Mouse (Mus musculus): ENCODE results near the gene Gimap9. TPM values are rescaled to one million over a fixed set of nuclear protein-coding genes. Genes with fewer than 3 reads are reported as not detected.
"Not testable (repeated sequence)": the region's sequence is repeated elsewhere in the genome, so short reads cannot be mapped to it uniquely, and the experiment has no call there.

Gene Gimap9
- total RNA-seq, 2 experiments from 2014 or later, result 1.1 to 1.2 TPM

DNA sequence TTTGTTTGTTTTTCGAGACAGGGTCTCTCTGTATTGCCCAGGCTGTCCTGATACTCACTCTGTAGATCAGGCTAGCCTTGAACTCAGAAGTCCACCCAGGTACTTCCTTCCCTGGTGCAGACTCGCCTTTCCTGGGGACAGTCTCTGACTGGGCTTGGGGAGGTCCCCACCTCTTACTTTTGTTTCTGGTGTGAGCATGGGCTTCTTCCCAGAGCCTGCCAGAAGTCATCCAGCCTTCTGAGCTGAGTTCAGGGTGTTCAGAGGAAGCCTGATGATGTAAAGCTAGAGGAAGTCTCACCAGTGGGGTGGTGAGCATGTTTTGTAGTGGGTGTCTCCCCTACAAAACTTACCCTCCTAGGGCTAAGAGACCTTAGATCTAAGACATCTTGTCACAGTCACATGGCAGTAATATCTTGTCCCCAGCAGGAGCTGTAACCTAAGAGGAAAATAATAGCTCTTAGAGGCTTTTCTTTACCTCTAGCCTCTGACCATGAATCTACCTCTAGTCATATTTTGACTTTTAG is 6.4 kb upstream of the Gimap9 start:
- intact Hi-C loops (cut with DNase I), result no loop called here
- DNase-seq, result no peak
- no peak overlapping the region for H3K4me3 ChIP-seq
- no peak overlapping the region for H3K27ac ChIP-seq
- no peak for TF ChIP-seq CTCF (IDR thresholded peaks at IDR 0.05)

DNA sequence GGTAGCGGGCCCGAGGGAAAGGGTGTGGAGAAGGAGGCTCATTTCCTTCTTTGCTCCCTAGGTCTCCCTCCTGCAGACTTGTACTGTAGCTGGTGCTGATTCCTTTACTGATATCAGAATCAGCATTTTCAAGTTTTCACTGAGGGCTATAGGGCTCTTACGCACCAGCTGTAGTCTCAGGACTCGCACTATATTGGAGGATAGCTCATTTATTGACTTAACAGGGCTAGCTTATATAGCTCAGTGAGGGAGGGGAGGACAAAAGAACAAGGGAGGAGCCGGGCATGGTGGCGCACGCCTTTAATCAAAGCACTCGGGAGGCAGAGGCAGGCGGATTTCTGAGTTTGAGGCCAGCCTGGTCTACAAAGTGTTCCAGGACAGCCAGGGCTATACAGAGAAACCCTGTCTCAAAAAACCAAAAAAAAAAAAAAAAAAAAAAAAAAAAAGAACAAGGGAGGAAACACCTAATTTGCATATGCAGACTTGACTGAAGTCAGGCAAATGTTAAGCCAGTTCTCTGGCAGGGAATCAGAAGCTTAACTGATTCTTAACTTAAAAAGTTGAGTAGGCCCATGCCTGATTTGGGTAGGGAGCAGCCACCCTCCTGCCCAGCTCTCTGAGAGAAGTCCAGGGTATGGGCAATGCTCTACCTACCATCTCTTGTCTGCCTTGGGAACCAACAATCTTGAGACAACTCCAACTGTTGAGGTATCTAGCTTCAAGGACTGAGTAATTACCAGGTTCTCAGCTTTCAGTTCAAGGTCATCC is 1.5 kb upstream of the Gimap9 start:
- DNase-seq, result no peak
- Histone ChIP-seq H3K4me3 (no peak overlapping the region), H3K27ac (no peak overlapping the region)
- TF ChIP-seq CTCF (IDR thresholded peaks at IDR 0.05), result no peak
- intact Hi-C loops (cut with DNase I), result no loop called here

DNA sequence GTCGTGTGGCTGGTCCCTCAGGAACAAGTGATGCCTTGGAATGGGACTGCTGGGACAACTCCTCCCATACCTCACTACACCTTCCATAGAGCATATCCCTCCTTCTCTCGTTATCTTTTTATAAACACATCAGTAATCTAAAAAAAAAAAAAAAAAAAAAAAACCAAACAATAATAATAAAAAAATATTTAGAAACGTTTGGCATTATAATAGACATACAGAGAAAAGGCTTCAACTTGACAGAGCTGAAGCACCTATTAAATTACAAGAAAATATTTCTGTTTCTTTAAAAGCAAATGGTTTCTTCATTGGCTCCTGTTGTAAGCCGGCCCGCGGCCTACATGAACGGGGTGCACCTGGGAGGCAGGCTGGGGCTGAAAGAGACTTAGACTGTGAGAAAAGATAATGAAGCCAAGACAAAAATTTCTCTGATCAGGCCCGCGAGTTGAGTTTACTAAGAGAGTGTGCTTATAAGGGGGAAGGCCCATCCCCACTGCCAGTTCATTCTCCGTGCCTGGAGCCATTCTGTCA is 464 bp upstream of the Gimap9 start:
- TF ChIP-seq CTCF (IDR thresholded peaks at IDR 0.05), result no peak
- peak overlapping the region; percentile 66 for H3K4me3 ChIP-seq
- H3K27ac ChIP-seq, result peak overlapping the region; percentile 75
- DNase-seq, result no peak
- intact Hi-C loops (cut with DNase I), result no loop called here

DNA sequence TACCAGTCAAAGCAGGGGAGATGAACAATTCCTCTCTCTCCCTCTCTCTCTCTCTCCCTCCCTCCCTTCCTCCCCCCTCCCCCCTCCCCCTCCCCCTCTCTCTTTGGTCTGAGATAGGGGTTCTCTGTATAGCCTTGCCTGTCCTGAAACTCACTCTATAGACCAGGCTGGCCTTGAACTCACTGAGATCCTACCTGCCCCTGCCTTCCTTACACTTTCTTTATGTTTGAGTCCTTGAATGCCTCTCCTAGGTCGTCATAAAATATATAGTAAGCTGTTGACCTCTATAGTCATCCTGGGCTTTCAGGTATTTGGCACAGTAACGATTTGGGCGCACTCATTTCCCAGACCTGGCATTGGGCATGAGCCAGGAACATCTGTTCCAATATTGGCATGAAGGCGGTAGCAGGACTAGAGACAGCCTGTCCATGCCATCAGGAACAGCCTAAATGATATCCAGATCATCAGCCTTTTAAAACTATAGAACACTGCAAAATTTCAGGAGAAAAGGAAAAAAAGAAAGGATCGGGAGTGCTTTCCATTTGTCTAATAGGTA is 1.0 kb downstream of the Gimap9 start:
- no peak for DNase-seq
- no peak for TF ChIP-seq CTCF (IDR thresholded peaks at IDR 0.05)
- no peak overlapping the region; the same call in 1 of the 2 replicates for H3K27ac ChIP-seq
- peak overlapping the region; percentile 66 for H3K4me3 ChIP-seq
- intact Hi-C loops (cut with DNase I), result no loop called here

DNA sequence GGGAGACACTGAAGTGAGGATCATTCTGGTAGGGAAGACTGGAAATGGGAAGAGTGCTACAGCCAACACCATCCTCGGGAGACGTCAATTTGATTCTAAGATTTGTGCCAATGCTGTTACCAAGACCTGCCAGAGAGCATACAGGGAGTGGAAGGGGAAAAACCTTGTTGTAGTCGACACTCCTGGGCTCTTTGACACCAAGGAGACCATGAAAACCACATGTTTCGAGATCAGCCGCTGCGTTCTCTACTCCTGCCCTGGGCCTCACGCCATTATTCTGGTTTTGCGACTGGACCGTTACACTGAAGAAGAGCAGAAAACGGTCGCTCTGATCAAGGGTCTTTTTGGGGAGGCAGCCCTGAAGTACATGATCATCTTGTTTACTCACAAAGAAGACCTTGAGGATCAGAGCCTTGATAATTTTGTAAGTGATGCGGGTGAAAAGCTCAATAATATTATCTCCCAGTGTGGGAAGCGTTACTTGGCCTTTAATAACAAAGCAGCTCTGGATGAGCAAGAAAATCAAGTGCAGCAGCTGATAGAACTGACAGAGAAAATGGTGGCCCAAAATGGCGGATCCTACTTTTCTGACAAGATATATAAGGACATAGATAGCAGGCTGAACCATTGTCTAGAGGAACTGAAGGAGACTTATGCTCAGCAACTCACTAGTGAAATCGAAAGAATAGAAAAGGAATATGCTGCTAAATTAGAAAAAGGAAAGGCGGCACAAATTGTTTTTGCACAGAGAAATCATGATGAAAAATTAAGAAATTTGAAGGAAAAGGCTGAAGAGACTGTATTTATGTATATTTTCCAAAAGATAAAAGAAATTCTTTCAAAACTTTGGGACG is 1.8 kb downstream of the Gimap9 start:
- no peak overlapping the region for H3K4me3 ChIP-seq
- intact Hi-C loops (cut with DNase I), result no loop called here

DNA sequence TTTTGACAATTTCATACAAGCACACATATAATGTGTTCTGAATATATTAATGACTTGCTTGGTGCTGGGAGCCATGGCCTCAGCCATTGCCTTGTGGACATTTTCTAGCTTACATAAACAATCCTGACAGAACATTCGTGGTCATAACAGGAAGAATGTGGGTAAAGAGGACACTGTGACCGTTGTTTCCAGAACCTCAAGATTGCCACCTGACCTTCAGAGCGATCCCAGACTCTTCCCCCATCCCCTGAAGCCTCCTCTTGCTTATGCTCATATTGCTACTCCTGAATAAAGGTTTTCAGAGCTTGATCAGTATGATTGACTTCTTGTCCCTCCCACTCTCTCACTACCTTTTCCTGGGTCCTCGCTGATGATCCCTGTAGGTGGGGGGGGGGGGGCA is 2.5 kb downstream of the Gimap9 start:
- intact Hi-C loops (cut with DNase I), result no loop called here

More for the DNA sequence above, 1.8 kb downstream of the Gimap9 start:
- H3K27ac ChIP-seq, result no peak overlapping the region
- no peak for TF ChIP-seq CTCF (IDR thresholded peaks at IDR 0.05)
- DNase-seq, result no peak

DNA sequence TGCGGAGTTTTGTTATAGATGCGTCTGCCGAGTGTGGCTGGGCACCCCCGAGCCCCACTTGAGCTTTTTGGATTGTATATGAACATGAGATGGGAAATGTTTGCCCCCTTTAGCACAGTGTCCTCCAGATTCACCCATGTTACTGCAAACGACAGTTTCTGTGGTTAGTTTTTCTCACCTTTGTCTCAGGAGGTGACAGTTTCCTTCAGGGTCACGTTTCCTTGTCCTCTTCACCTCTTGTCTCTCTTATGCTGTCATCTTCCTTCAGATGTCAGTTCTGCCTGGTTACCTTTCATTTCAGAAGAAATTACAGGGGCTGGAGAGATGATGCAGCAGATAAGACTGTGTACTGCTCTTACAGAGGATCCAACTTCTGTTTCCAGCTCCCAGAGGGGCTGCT is 3.8 kb downstream of the Gimap9 start:
- TF ChIP-seq CTCF (IDR thresholded peaks at IDR 0.05), result no peak
- no peak for DNase-seq
- intact Hi-C loops (cut with DNase I), result loop anchor here (10.0 kb wide), 1 partner anchor 65 kb away; the partner anchor contains the start of gene Gimap5
- H3K4me3 ChIP-seq, result no peak overlapping the region
- H3K27ac ChIP-seq, result no peak overlapping the region

More for the DNA sequence above, 2.5 kb downstream of the Gimap9 start:
- no peak for TF ChIP-seq CTCF (IDR thresholded peaks at IDR 0.05)
- no peak overlapping the region for H3K27ac ChIP-seq
- no peak for DNase-seq
- H3K4me3 ChIP-seq, result no peak overlapping the region

DNA sequence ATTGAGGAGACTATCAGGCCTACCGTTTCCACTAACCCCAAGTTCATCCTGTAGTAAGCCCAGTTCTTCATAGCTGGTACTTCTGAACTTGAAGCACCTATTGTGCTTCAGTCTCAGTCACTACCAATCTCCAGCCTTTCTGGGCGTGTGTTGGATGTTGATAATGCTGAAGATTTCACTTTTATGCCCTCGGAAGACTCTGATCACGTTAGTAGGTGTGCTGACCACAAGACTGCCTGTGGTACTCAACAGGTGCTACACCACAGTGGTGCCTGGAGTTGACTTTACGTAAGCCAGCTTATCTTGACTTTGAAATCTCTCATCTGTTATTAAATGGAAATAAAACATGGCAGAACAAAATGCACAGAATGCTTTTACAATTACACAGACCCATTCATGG is 4.5 kb downstream of the Gimap9 start:
- intact Hi-C loops (cut with DNase I), result loop anchor here (10.0 kb wide), 1 partner anchor 64 kb away; the partner anchor contains the start of gene Gimap5
- no peak for DNase-seq
- TF ChIP-seq CTCF (IDR thresholded peaks at IDR 0.05), result no peak
- no peak overlapping the region for H3K27ac ChIP-seq
- H3K4me3 ChIP-seq, result no peak overlapping the region

DNA sequence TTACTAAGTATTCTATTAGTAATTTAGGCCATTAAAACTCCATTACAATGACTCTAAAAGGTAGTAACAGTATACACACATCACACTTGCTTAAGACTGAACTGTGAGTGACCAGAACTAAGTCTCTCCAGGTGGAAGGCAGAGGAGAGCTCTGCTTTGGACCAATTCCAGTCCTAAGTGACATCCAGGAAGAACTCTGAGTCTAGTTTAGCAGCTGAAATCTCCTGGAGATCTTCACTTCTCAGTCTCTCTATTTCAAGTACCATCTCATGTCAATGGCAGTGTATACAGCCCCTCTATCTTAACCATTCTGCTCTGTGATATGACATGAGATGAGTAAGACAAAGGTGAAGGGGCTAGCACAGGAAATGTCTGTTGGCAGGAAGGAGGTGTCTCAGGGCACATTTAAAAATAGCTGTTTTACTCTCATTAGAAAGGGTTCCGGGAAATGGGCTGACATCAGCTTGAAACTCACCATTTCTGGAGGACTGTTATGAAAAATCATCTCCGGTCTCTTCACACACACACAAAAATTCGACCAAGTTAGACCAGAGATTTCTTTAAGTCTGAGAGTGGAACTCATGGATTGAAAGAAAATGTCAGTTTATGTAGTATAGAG is 5.7 kb downstream of the Gimap9 start:
- intact Hi-C loops (cut with DNase I), result loop anchor here (10.0 kb wide), 1 partner anchor 63 kb away; the partner anchor contains the start of gene Gimap5
- no peak overlapping the region for H3K4me3 ChIP-seq
- H3K27ac ChIP-seq, result peak overlapping the region; percentile 38; the same call in 1 of the 2 replicates
- no peak for TF ChIP-seq CTCF (IDR thresholded peaks at IDR 0.05)
- no peak for DNase-seq

DNA sequence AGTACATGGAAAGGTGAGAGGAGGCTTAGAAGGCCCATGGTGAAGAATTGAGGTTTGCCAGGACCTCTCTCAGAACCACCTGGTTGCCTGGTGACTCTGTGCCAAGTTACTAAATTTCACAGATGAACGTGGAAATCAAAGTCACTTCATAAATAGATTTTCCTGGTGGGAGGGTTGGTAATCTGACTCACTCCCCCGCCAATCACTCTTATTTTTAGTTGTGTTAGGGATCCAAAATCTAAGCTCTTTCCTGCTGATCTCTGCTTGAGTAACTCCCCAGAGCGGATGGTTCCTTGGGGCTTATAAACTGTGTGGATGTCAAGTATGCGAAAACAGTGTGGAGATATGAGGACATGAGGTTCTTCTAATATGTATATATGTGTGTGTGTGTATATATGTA is 6.3 kb downstream of the Gimap9 start:
- no peak overlapping the region for H3K4me3 ChIP-seq
- TF ChIP-seq CTCF (IDR thresholded peaks at IDR 0.05), result no peak
- intact Hi-C loops (cut with DNase I), result loop anchor here (10.0 kb wide), 1 partner anchor 63 kb away; the partner anchor contains the start of gene Gimap5
- peak overlapping the region; percentile 35; the same call in 1 of the 2 replicates for H3K27ac ChIP-seq
- no peak for DNase-seq

DNA sequence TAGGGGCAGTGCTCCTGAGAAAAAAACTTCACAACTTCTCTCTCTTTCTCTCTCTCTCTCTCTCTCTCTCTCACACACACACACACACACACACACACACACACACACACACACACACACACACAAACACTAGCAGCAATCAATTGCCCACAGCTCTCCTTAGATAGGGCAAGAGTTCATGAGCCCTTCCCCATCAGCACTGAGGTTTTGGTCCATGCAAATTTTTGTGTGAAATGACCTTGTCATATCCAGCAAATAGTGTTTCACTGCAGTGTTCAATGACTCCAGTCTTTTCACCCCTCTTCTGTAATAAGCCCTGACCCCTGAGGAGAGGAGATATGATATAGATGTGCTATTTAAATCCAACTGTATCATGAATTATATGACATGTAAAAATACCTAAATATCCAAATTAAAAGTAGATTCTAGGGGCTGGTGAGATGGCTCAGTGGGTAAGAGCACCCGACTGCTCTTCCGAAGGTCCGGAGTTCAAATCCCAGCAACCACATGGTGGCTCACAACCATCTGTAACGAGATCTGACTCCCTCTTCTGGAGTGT is 7.4 kb downstream of the Gimap9 start:
- not testable (repeated sequence) for H3K27ac ChIP-seq, H3K4me3 ChIP-seq, DNase-seq
- intact Hi-C loops (cut with DNase I), result loop anchor here (10.0 kb wide), 1 partner anchor 61 kb away; the partner anchor contains the start of gene Gimap5
